Mouse (Mus musculus) liver, embryonic 11.5 days (tissue): ENCODE results near the gene Surf4. TPM values are rescaled to one million over a fixed set of nuclear protein-coding genes. Genes with fewer than 3 reads are reported as not detected.

Experiments
- ATAC-seq: fragments of 200-750 bp; cut with Nextera tagmentation; replicated peaks from 2 replicates; pipeline ENCODE4 v1.8.0; 2017; ENCODE audit warnings: moderate number of reproducible peaks, mild to moderate bottlenecking, moderate TSS enrichment, moderate library complexity; ENCODE audit not compliant: low FRiP score
- DNase-seq: peaks from one replicate; pipeline ENCODE4 v3.0.0-alpha.2; 2017; ENCODE audit warnings: low spot score
- H3K27ac ChIP-seq: fragments of 300-500 bp; sonication (generic); 2 replicates; pipeline ENCODE4 v1.5.1; 2014; ENCODE audit warnings: mild to moderate bottlenecking, low read depth, low read length, control low read depth
- H3K27me3 ChIP-seq: fragments of 300-500 bp; sonication (generic); replicated peaks from 2 replicates; pipeline ENCODE4 v1.6.1; 2014; ENCODE audit warnings: low read length, mixed read lengths; ENCODE audit not compliant: control insufficient read depth, insufficient read depth
- H3K36me3 ChIP-seq: fragments of 300-500 bp; sonication (generic); 2 replicates; pipeline ENCODE4 v1.6.1; 2014; ENCODE audit warnings: mild to moderate bottlenecking, low read length, moderate library complexity, mixed read lengths; ENCODE audit not compliant: control insufficient read depth, insufficient read depth
- H3K4me1 ChIP-seq: fragments of 300-500 bp; sonication (generic); replicated peaks from 2 replicates; pipeline ENCODE4 v1.6.1; 2014; ENCODE audit warnings: low read length, mixed read lengths; ENCODE audit not compliant: control insufficient read depth, insufficient read depth
- H3K4me2 ChIP-seq: fragments of 300-500 bp; sonication (generic); 2 replicates; pipeline ENCODE4 v1.6.1; 2014; ENCODE audit warnings: mild to moderate bottlenecking, control low read depth, moderate library complexity
- H3K4me3 ChIP-seq: fragments of 300-500 bp; sonication (generic); 2 replicates; pipeline ENCODE4 v1.5.1; 2014; ENCODE audit warnings: low read depth, low read length, control low read depth
- H3K9ac ChIP-seq: fragments of 300-500 bp; sonication (generic); 2 replicates; pipeline ENCODE4 v1.6.1; 2014; ENCODE audit warnings: low read depth, low read length, control low read depth
- H3K9me3 ChIP-seq: fragments of 300-500 bp; sonication (generic); 2 replicates; pipeline ENCODE4 v1.6.1; 2016; ENCODE audit warnings: low read length, inconsistent platforms, mixed read lengths; ENCODE audit not compliant: control insufficient read depth
- WGBS: fragments of 180-500 bp; shearing (Covaris S2); extraction: QIAGEN DNeasy Blood & Tissue Kit; methylation state at CpG from one replicate; pipeline ENCODE4 v1.1.7; 2014; 5-methylcytosine and 5-hydroxymethylcytosine counted together
- polyA plus RNA-seq: library from polyadenylated mRNA; unstranded; fragments of >200 nt; fragmentation: Nextera tagmentation; extraction: Ambion mirVana; gene quantifications from 2 replicates; pipeline ENCODE4 v1.2.1, GENCODE M21; 2014

The Surf4 gene
- polyA plus RNA-seq, 1 experiment from 2014 or later = 183 TPM

GRCm38 (mm10) chr2:26916738-26917137 lies 17.0 kb downstream of the Surf4 start:
- Histone ChIP-seq H3K4me2 (peak overlapping the region; percentile 98), H3K4me3 (peak overlapping the region; percentile 92), H3K9ac (peak overlapping the region; percentile 62), H3K27ac (peak overlapping the region; percentile 74; the same call in 1 of the 2 replicates), H3K4me1 (peaks cover 45% of the 10 kb centered on the region), H3K27me3 (no peaks in the 10 kb centered on the region), H3K9me3 (no peaks in the 10 kb centered on the region), H3K36me3 (peaks cover 60% of the 10 kb centered on the region)
- no peak for DNase-seq
- ATAC-seq = peak; percentile 42
- 1% methylated on average over 13 of the region's 13 CpGs for WGBS

GRCm38 (mm10) chr2:26915927-26916728 lies 17.6 kb downstream of the Surf4 start, which contains the start of the genes Surf2 and Surf1:
Surf2 (plus strand) TSS chr2:26916367.
Surf1 (minus strand) TSS chr2:26916530.
- Histone ChIP-seq H3K27ac (peak within 1 kb of the TSS; percentile 74; the same call in 1 of the 2 replicates), H3K9me3 (no peaks in the 10 kb centered on the region), H3K4me3 (peak within 1 kb of the TSS; percentile 92), H3K9ac (peak within 1 kb of the TSS; percentile 62), H3K27me3 (no peaks in the 10 kb centered on the region), H3K4me2 (peak within 1 kb of the TSS; percentile 98), H3K4me1 (peaks cover 45% of the 10 kb centered on the region), H3K36me3 (peaks cover 55% of the 10 kb centered on the region)
- ATAC-seq (peak; percentile 74), DNase-seq (peak; percentile 85)
- 2% methylated on average over 47 of the region's 47 CpGs for WGBS

- Histone ChIP-seq H3K4me3 (peak overlapping the region; percentile 92), H3K27me3 (no peaks in the 10 kb centered on the region), H3K9me3 (no peaks in the 10 kb centered on the region), H3K4me1 (peaks cover 45% of the 10 kb centered on the region), H3K36me3 (peaks cover 37% of the 10 kb centered on the region), H3K27ac (peak overlapping the region; percentile 47; the same call in 1 of the 2 replicates), H3K4me2 (peak overlapping the region; percentile 98), H3K9ac (peak overlapping the region; percentile 23)
- DNase-seq = no peak
- no peak for ATAC-seq
- WGBS = 62% methylated on average over 8 of the region's 8 CpGs
These were observed 19.4 kb downstream of the Surf4 start for GRCm38 (mm10) chr2:26914148-26914941.

GRCm38 (mm10) chr2:26913416-26914147 lies 20.1 kb downstream of the Surf4 start:
- Histone ChIP-seq H3K36me3 (peaks cover 30% of the 10 kb centered on the region), H3K4me2 (peak overlapping the region; percentile 96), H3K9ac (peak overlapping the region; percentile 8), H3K4me3 (peak overlapping the region; percentile 14), H3K4me1 (peaks cover 51% of the 10 kb centered on the region), H3K27ac (peak overlapping the region; percentile 2; the same call in 1 of the 2 replicates), H3K9me3 (no peaks in the 10 kb centered on the region), H3K27me3 (no peaks in the 10 kb centered on the region)
- ATAC-seq = no peak
- no peak for DNase-seq
- WGBS = 58% methylated on average over 17 of the region's 17 CpGs

- Histone ChIP-seq H3K27me3 (no peaks in the 10 kb centered on the region), H3K4me3 (peak overlapping the region; percentile 79), H3K9me3 (no peaks in the 10 kb centered on the region), H3K27ac (peak overlapping the region; percentile 81), H3K4me2 (peak overlapping the region; percentile 96), H3K4me1 (peaks cover 46% of the 10 kb centered on the region), H3K9ac (peak overlapping the region; percentile 87), H3K36me3 (peaks cover 33% of the 10 kb centered on the region)
- ATAC-seq (no peak), DNase-seq (no peak)
- 52% methylated on average over 5 of the region's 5 CpGs for WGBS
These were observed 21.4 kb downstream of the Surf4 start for GRCm38 (mm10) chr2:26912253-26912770.

GRCm38 (mm10) chr2:26910994-26911765 lies 22.5 kb downstream of the Surf4 start:
- no peak for DNase-seq
- peaks cover 38% of the 10 kb centered on the region for H3K36me3 ChIP-seq
- H3K4me3 ChIP-seq = peak overlapping the region; percentile 79

GRCm38 (mm10) chr2:26910124-26910993 lies 23.4 kb downstream of the Surf4 start, which contains the start of the genes Med22 and Rpl7a:
Med22 (minus strand) TSS chr2:26910677.
Rpl7a (plus strand) TSS chr2:26910764.
- ATAC-seq (peak; percentile 89), DNase-seq (peak; percentile 96)
- Histone ChIP-seq H3K4me3 (peak within 1 kb of the TSS; percentile 79), H3K4me1 (peaks cover 36% of the 10 kb centered on the region), H3K27me3 (no peaks in the 10 kb centered on the region), H3K36me3 (peaks cover 47% of the 10 kb centered on the region), H3K27ac (peak within 1 kb of the TSS; percentile 81), H3K9ac (peak within 1 kb of the TSS; percentile 87), H3K9me3 (no peaks in the 10 kb centered on the region), H3K4me2 (peak within 1 kb of the TSS; percentile 96)
- under 1% methylated on average over 74 of the region's 74 CpGs for WGBS

More at GRCm38 (mm10) chr2:26910994-26911765, 22.5 kb downstream of the Surf4 start:
- under 1% methylated on average over 37 of the region's 37 CpGs for WGBS
- peak overlapping the region; percentile 81 for H3K27ac ChIP-seq
- no peaks in the 10 kb centered on the region for H3K9me3 ChIP-seq
- no peaks in the 10 kb centered on the region for H3K27me3 ChIP-seq
- peak overlapping the region; percentile 87 for H3K9ac ChIP-seq
- H3K4me1 ChIP-seq = peaks cover 40% of the 10 kb centered on the region
- peak overlapping the region; percentile 96 for H3K4me2 ChIP-seq
- peak; percentile 17 for ATAC-seq
